Mouse (Mus musculus) lung, postnatal 0 days (tissue): ENCODE results near the gene Sec11a.

ENCODE experiments used
- CTCF ChIP-seq: IDR thresholded peaks from 2 replicates; pipeline ENCODE4 v1.5.1; 2016; ENCODE audit warnings: antibody characterized with exemption, mild to moderate bottlenecking
- EP300 ChIP-seq: IDR thresholded peaks from 2 replicates; pipeline ENCODE4 v1.6.1; 2016; ENCODE audit warnings: antibody characterized with exemption, mild to moderate bottlenecking, control low read depth

DNA sequence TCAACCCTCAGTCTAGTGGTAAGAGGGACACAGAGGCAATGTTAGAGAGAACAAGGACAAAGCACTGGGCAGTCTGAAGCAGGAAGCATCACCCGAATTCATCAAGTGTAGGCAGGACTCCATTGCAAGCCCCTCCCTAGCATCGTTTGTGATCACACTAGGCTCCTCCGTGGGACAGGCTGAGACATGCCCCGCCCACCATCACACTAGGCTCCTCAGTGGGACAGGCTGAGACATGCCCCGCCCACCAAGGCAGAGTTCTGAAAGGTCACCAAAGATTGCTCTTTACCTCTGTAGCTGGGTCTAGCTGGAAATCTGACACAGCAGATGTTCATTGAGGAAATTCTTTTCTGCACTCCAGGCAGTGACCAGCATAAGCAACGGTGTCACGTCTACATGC is 36.5 kb downstream of the Sec11a start:
- TF ChIP-seq CTCF, result no peak
- no peak for TF ChIP-seq EP300
